Mouse (Mus musculus) MEL (cell line): ENCODE measurements around the gene Plekhg3. TPM values are rescaled to one million over a fixed set of nuclear protein-coding genes. Genes with fewer than 3 reads are reported as not detected.

Experiments used
- DNase-seq: peaks from one replicate; pipeline ENCODE4 v3.0.0; 2011; ENCODE audit warnings: low read depth, low spot score
- H3K27ac ChIP-seq: 2 replicates; pipeline ENCODE4 v1.5.1; 2012; ENCODE audit warnings: low read depth, mild to moderate bottlenecking, control low read depth, low read length, moderate library complexity; ENCODE audit not compliant: control insufficient read depth
- H3K27me3 ChIP-seq, 2 experiments: fragments of 150-350 bp in 1 of 2; sonication (generic) in 1 of 2; 2 replicates each; pipeline ENCODE4 v1.6.1; 2012; ENCODE audit warnings: low read length in 2 of 2, mild to moderate bottlenecking in 2 of 2, improper control_type of control experiment in 1 of 2, moderate library complexity in 1 of 2; ENCODE audit not compliant: insufficient read depth in 2 of 2, control insufficient read depth in 1 of 2
- H3K36me3 ChIP-seq, 2 experiments: 2 replicates each; pipeline ENCODE4 v1.6.1; 2012 to 2014; ENCODE audit warnings: low read length in 2 of 2, improper control_type of control experiment in 1 of 2, inconsistent platforms in 1 of 2, mild to moderate bottlenecking in 1 of 2; ENCODE audit not compliant: insufficient read depth in 2 of 2, control insufficient read depth in 1 of 2
- H3K4me1 ChIP-seq, 2 experiments: fragments of 150-350 bp in 1 of 2; sonication (generic) in 1 of 2; 2 replicates each; pipeline ENCODE4 v1.6.1; 2012; ENCODE audit warnings: low read length in 2 of 2, improper control_type of control experiment in 1 of 2, mild to moderate bottlenecking in 1 of 2; ENCODE audit not compliant: insufficient read depth in 2 of 2, control insufficient read depth in 1 of 2
- H3K4me3 ChIP-seq, 2 experiments: fragments of 150-350 bp in 1 of 2; sonication (generic) in 1 of 2; 2 replicates each; pipeline ENCODE4 v1.5.1; 2012; ENCODE audit warnings: low read depth in 2 of 2, low read length in 2 of 2, mild to moderate bottlenecking in 2 of 2, moderate library complexity in 2 of 2, control low read depth in 1 of 2, improper control_type of control experiment in 1 of 2; ENCODE audit not compliant: control insufficient read depth in 1 of 2, insufficient read depth in 1 of 2
- H3K79me2 ChIP-seq: 2 replicates; pipeline ENCODE4 v1.6.1; 2012; ENCODE audit warnings: mild to moderate bottlenecking, low read length, moderate library complexity; ENCODE audit not compliant: control insufficient read depth, poor library complexity, insufficient read depth
- H3K9ac ChIP-seq: 2 replicates; pipeline ENCODE4 v1.6.1; 2012; ENCODE audit warnings: low read depth, mild to moderate bottlenecking, control low read depth, low read length, moderate library complexity; ENCODE audit not compliant: control insufficient read depth, poor library complexity, severe bottlenecking
- H3K9me3 ChIP-seq: fragments of 150-350 bp; sonication (generic); replicated peaks from 2 replicates; pipeline ENCODE4 v1.6.1; 2012; ENCODE audit warnings: mild to moderate bottlenecking, low read length, improper control_type of control experiment, moderate library complexity; ENCODE audit not compliant: insufficient read depth
- CHD1 ChIP-seq: IDR thresholded peaks from 2 replicates; pipeline ENCODE4 v1.6.1; 2012; ENCODE audit warnings: low read depth, mild to moderate bottlenecking, inconsistent platforms, low read length, improper control_type of control experiment
- EP300 ChIP-seq, 2 experiments: IDR thresholded peaks; 2 replicates each; pipeline ENCODE4 v1.6.1; 2011; ENCODE audit warnings: improper control_type of control experiment in 2 of 2, low read length in 2 of 2, low read depth in 1 of 2, mild to moderate bottlenecking in 1 of 2
- ETS1 ChIP-seq: IDR thresholded peaks from 2 replicates; pipeline ENCODE4 v1.6.1; 2012; ENCODE audit warnings: low read depth, mild to moderate bottlenecking, inconsistent platforms, low read length, improper control_type of control experiment, moderate library complexity
- GABPA ChIP-seq: IDR thresholded peaks from 2 replicates; pipeline ENCODE4 v1.6.1; 2012; ENCODE audit warnings: low read depth, mild to moderate bottlenecking, inconsistent platforms, low read length, improper control_type of control experiment, moderate library complexity
- GATA1 ChIP-seq: IDR thresholded peaks from 2 replicates; pipeline ENCODE4 v1.6.1; 2011; ENCODE audit warnings: low read depth, low read length, improper control_type of control experiment
- HCFC1 ChIP-seq: IDR thresholded peaks from 2 replicates; pipeline ENCODE4 v1.6.1; 2012; ENCODE audit warnings: low read depth, mild to moderate bottlenecking, inconsistent platforms, low read length, improper control_type of control experiment, moderate library complexity
- KAT2A ChIP-seq: conservative IDR thresholded peaks from 2 replicates; pipeline ENCODE4 v1.6.1; 2012; ENCODE audit warnings: low read depth, low read length, improper control_type of control experiment, inconsistent platforms
- MAZ ChIP-seq: IDR thresholded peaks from 2 replicates; pipeline ENCODE4 v1.6.1; 2012; ENCODE audit warnings: low read depth, mild to moderate bottlenecking, inconsistent platforms, low read length, improper control_type of control experiment
- MEF2A ChIP-seq: IDR thresholded peaks from 2 replicates; pipeline ENCODE4 v1.6.1; 2014; ENCODE audit warnings: low read depth, mild to moderate bottlenecking, inconsistent platforms, low read length, improper control_type of control experiment; ENCODE audit not compliant: poor library complexity, insufficient replicate concordance, severe bottlenecking; ENCODE audit errors: extremely low read depth
- NELFE ChIP-seq: IDR thresholded peaks from 2 replicates; pipeline ENCODE4 v1.6.1; 2011; ENCODE audit warnings: low read depth, low read length, improper control_type of control experiment
- POLR2AphosphoS2 ChIP-seq: IDR thresholded peaks from 2 replicates; pipeline ENCODE4 v1.6.1; 2011; ENCODE audit warnings: low read length, improper control_type of control experiment
- RCOR1 ChIP-seq: IDR thresholded peaks from 2 replicates; pipeline ENCODE4 v1.6.1; 2012; ENCODE audit warnings: low read depth, mild to moderate bottlenecking, inconsistent platforms, low read length, improper control_type of control experiment
- SIN3A ChIP-seq: IDR thresholded peaks from 2 replicates; pipeline ENCODE4 v1.6.1; 2012; ENCODE audit warnings: low read length, improper control_type of control experiment, inconsistent platforms
- SMC3 ChIP-seq: IDR thresholded peaks from 2 replicates; pipeline ENCODE4 v1.6.1; 2011; ENCODE audit warnings: low read depth, low read length, improper control_type of control experiment
- TAL1 ChIP-seq: IDR thresholded peaks from 2 replicates; pipeline ENCODE4 v1.6.1; 2012; ENCODE audit warnings: mild to moderate bottlenecking, inconsistent platforms, low read length, moderate library complexity, mixed read lengths
- TBP ChIP-seq: IDR thresholded peaks from 2 replicates; pipeline ENCODE4 v1.8.0; 2011; ENCODE audit warnings: low read depth, low read length, improper control_type of control experiment
- TCF12 ChIP-seq: IDR thresholded peaks from 2 replicates; pipeline ENCODE4 v1.6.1; 2014; ENCODE audit warnings: low read depth, mild to moderate bottlenecking, inconsistent platforms, low read length, improper control_type of control experiment, moderate library complexity
- UBTF ChIP-seq: IDR thresholded peaks from 2 replicates; pipeline ENCODE4 v1.6.1; 2012; ENCODE audit warnings: low read depth, mild to moderate bottlenecking, inconsistent platforms, low read length, improper control_type of control experiment, moderate library complexity, borderline replicate concordance; ENCODE audit not compliant: insufficient read depth
- polyA plus RNA-seq, 2 experiments: library from polyadenylated mRNA; stranded (reverse) in 1 of 2; unstranded in 1 of 2; fragments of >175 nt in 1 of 2; fragments of >200 nt in 1 of 2; gene quantifications; 2 replicates each; pipeline versions ENCODE4 v1.2.1 to v1.2.4; 2012; ENCODE audit warnings: low replicate concordance in 2 of 2, low read depth in 1 of 2; ENCODE audit not compliant: insufficient read length in 2 of 2, insufficient read depth in 1 of 2, missing spikeins in 1 of 2
- total RNA-seq: library from RNA; depleted of rRNA; stranded (reverse); fragments of 300-350 nt; gene quantifications from 2 replicates; pipeline ENCODE4 v1.2.3, GENCODE M21; 2012

Gene Plekhg3
- total and polyA plus RNA-seq, 3 experiments = 0.92 to 7.0 TPM; not detected in 1

DNA sequence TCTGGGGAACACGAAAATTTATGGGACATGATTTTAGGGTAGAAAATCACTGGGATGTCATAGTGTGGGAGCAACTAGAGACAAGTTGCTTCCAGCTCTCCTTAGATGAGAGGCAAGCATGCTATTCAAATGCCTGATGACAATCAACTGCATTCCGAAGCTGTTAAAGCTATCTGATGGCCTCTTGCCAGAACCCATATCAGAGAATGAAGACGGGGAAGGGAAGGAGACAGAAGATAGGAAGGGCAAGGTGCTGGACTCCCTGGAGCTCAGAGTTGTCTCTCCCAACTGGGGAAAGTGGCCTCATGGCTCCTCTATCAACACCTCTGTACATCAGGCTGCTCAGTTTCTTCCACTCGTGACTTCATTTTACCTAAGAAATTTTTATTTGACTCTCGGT, 7.0 kb upstream of the Plekhg3 start:
- H3K27ac ChIP-seq = peak overlapping the region; percentile 11; the same call in 1 of the 2 replicates
- no peaks in the 10 kb centered on the region for H3K27me3 ChIP-seq
- H3K36me3 ChIP-seq = peaks cover 0 to 19% of the 10 kb centered on the region in 2 experiments; a peak in 2 of 4 replicates
- peak; percentile 50 for DNase-seq
- no peaks in the 10 kb centered on the region for H3K9me3 ChIP-seq
- no peak overlapping the region for H3K9ac ChIP-seq
- TF ChIP-seq EP300 (IDR thresholded peaks at IDR 0.05; ENCODE audit: low read depth in 1 of 2, low read length in 2 of 2) (peak; percentile 60 to 67; a peak in 3 of 4 replicates), TCF12 (peak; percentile 56), SMC3 (no peak), POLR2AphosphoS2 (no peak), RCOR1 (0 out of 2 replicates have a peak, but pooled peaks have one; percentile 22), TBP (no peak), UBTF (no peak), GATA1 (peak; percentile 70), MEF2A (no peak), ETS1 (peak; percentile 63; the same call in 1 of the 2 replicates)
- TF ChIP-seq, all 39 proteins: peak for 5
- no peak overlapping the region for H3K4me3 ChIP-seq
- H3K79me2 ChIP-seq = no peaks in the 10 kb centered on the region
- peaks cover 11 to 13% of the 10 kb centered on the region in 2 experiments for H3K4me1 ChIP-seq

DNA sequence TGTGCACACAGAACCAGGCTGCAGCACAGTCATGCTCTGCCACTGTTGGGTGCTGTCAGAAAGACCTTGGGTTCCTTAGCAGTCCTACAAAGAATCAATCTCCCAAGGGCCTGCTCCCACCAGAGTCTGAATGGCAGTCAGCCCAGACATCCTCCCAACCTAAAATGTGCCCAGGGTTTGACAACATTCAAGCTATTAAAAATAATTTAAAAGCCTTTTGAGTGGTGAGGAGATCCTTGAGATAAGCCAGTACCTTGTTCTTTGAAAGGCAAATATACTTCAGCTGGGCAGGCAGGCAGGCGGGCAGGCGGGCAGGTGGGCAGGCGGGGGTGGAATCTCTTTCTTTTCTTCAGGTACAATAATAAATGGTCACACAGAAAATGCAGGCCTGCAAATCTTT, 5.8 kb upstream of the Plekhg3 start:
- peaks cover 11 to 13% of the 10 kb centered on the region in 2 experiments for H3K4me1 ChIP-seq
- H3K79me2 ChIP-seq = no peaks in the 10 kb centered on the region
- H3K36me3 ChIP-seq = peaks cover 0 to 19% of the 10 kb centered on the region in 2 experiments; a peak in 2 of 4 replicates
- no peak overlapping the region for H3K9ac ChIP-seq
- H3K27ac ChIP-seq = no peak overlapping the region
- TF ChIP-seq ETS1 = no peak
- no peak for TF ChIP-seq MEF2A
- TF ChIP-seq CHD1 = no peak
- no peak for TF ChIP-seq RCOR1
- TF ChIP-seq KAT2A = no peak
- no peak for TF ChIP-seq TAL1
- no peak for TF ChIP-seq NELFE
- TF ChIP-seq SIN3A = no peak
- no peak for TF ChIP-seq HCFC1
- TF ChIP-seq SMC3 = no peak
- no peak for TF ChIP-seq GABPA
- no peak for TF ChIP-seq MAZ
- no peak overlapping the region for H3K4me3 ChIP-seq
- no peaks in the 10 kb centered on the region for H3K27me3 ChIP-seq
- DNase-seq = no peak
- no peaks in the 10 kb centered on the region for H3K9me3 ChIP-seq
